Mouse (Mus musculus): ENCODE data around the gene Gnpnat1.
"Not testable (repeated sequence)": the region's sequence is repeated elsewhere in the genome, so short reads cannot be mapped to it uniquely, and the experiment has no call there.

- not testable (repeated sequence) for TF ChIP-seq POLR2A (IDR thresholded peaks at IDR 0.05; ENCODE audit: extremely low read depth, insufficient read depth, low read length); CTCF (IDR thresholded peaks at IDR 0.05; ENCODE audit: low read depth, low read length)
Measured at GRCm38 (mm10) chr14:45404813-45405212, at the start of gene Gnpnat1.
